In genomic region chr9:35108916-35109315, GRCm38 (mm10) we compare ENCODE assay signal across 8 mouse cellular contexts. TPM values are rescaled to one million over a fixed set of nuclear protein-coding genes. Genes with fewer than 3 reads are reported as not detected.
DNase-seq lines count a peak whose midpoint lies in the region; ATAC-seq and TF ChIP-seq lines count a peak whose summit lies in the region.

No protein-coding gene starts in this region.

- TF ChIP-seq EP300 in liver, embryonic 14.5 days (IDR thresholded peaks at IDR 0.05; ENCODE audit: low read depth): no peak

- H3K4me3 ChIP-seq in liver, embryonic 14.5 days (ENCODE audit: insufficient read depth in 1 of 2, low read depth in 2 of 2, low read length in 2 of 2): no peak overlapping the region

- no peak for ATAC-seq in liver, embryonic 14.5 days (ENCODE audit: insufficient read depth)

- no peak for TF ChIP-seq CTCF in liver, embryonic 14.5 days (IDR thresholded peaks at IDR 0.05; ENCODE audit: low read depth)

- peaks cover 65 to 84% of the 10 kb centered on the region in 2 experiments for H3K4me1 ChIP-seq in liver, embryonic 14.5 days (replicated peaks; ENCODE audit: control insufficient read depth in 2 of 2, insufficient read depth in 2 of 2, low read length in 1 of 2)

- H3K27me3 ChIP-seq in liver, embryonic 14.5 days (ENCODE audit: control insufficient read depth, insufficient read depth, low read length): no peaks in the 10 kb centered on the region

- WGBS in liver, embryonic 14.5 days (ENCODE audit: insufficient replicate concordance): 70% methylated on average over 5 of the region's 5 CpGs

- peaks cover 2% of the 10 kb centered on the region; the same call in 1 of the 2 replicates for H3K36me3 ChIP-seq in liver, embryonic 14.5 days (replicated peaks; ENCODE audit: control insufficient read depth, insufficient read depth, low read depth)

- H3K27ac ChIP-seq in liver, embryonic 14.5 days: peak overlapping the region; percentile 62; the same call in 1 of the 2 replicates

- H3K9me3 ChIP-seq in liver, embryonic 14.5 days (ENCODE audit: control insufficient read depth, low read length): no peaks in the 10 kb centered on the region

- H3K4me2 ChIP-seq in liver, embryonic 14.5 days (ENCODE audit: low read depth): no peak overlapping the region

- peak; percentile 39 for DNase-seq in embryo, embryonic 10.5 days (ENCODE audit: low spot score)
- no peak for DNase-seq in embryo, embryonic 10 days (ENCODE audit: low spot score)
- DNase-seq in cerebellum, postnatal 10 days: peak; percentile 82 to 90
- DNase-seq in gastrocnemius, postnatal 25 days: peak; percentile 82
- DNase-seq in layer of hippocampus, adult 11-12 months (ENCODE audit: low spot score): peak; percentile 90
- DNase-seq in liver, embryonic 14.5 days (ENCODE audit: low read depth in 3 of 3, low spot score in 3 of 3): no peak
- peak; percentile 65 for DNase-seq in right cerebral cortex, postnatal 4 days
- DNase-seq in kidney, adult 8-10 months: no peak

- peak overlapping the region; percentile 28; the same call in 1 of the 2 replicates for H3K9ac ChIP-seq in liver, embryonic 14.5 days (replicated peaks)

RNA-seq across cellular contexts. Expression of gene St3gal4, which starts 10.2 kb away (rescaled TPM):
- total RNA-seq in gastrocnemius, postnatal 25 days (2021): 1 to 10 TPM; 4.4 to 5.3 TPM
- polyA plus RNA-seq in liver, embryonic 14.5 days (2012; rRNA removed): 4.6 and 6.0 TPM in 2 replicates
- polyA plus RNA-seq in liver, embryonic 14.5 days (2014; fragmentation: Nextera tagmentation; extraction: Ambion mirVana): 17.8 and 19.2 TPM in 2 replicates

Comparison
In these comparisons a context has a peak if more than half of its experiments do, and no peak if none do; other contexts are left out.
1. DNase-seq: peak in embryo, embryonic 10.5 days (single experiment), cerebellum, postnatal 10 days (2 of 2), gastrocnemius, postnatal 25 days (single experiment), layer of hippocampus, adult 11-12 months (single experiment) and right cerebral cortex, postnatal 4 days (single experiment); none in embryo, embryonic 10 days (single experiment), liver, embryonic 14.5 days (0 of 3) and kidney, adult 8-10 months (0 of 2).